Mouse (Mus musculus) megakaryocyte progenitor cell, adult 5-6 weeks (primary cell): ENCODE measurements around the gene Celsr2. TPM values are rescaled to one million over a fixed set of nuclear protein-coding genes. Genes with fewer than 3 reads are reported as not detected.

Experiments used
- ATAC-seq: replicated peaks from 2 replicates; pipeline ENCODE4 v1.8.0; 2016; ENCODE audit warnings: mild to moderate bottlenecking, moderate TSS enrichment, inconsistent platforms; ENCODE audit not compliant: poor library complexity
- total RNA-seq, 2 experiments: library from RNA; stranded (forward) in 1 of 2; stranded (reverse) in 1 of 2; fragments of 157-497, 149-512 nt in 1 of 2; fragments of 200-1000 nt in 1 of 2; gene quantifications; 2 replicates each; pipeline versions ENCODE4 v1.2.3 to v1.2.4; 2015 to 2017

Gene Celsr2
- total RNA-seq, 2 experiments from 2014 or later = 0.42 to 1.1 TPM

DNA sequence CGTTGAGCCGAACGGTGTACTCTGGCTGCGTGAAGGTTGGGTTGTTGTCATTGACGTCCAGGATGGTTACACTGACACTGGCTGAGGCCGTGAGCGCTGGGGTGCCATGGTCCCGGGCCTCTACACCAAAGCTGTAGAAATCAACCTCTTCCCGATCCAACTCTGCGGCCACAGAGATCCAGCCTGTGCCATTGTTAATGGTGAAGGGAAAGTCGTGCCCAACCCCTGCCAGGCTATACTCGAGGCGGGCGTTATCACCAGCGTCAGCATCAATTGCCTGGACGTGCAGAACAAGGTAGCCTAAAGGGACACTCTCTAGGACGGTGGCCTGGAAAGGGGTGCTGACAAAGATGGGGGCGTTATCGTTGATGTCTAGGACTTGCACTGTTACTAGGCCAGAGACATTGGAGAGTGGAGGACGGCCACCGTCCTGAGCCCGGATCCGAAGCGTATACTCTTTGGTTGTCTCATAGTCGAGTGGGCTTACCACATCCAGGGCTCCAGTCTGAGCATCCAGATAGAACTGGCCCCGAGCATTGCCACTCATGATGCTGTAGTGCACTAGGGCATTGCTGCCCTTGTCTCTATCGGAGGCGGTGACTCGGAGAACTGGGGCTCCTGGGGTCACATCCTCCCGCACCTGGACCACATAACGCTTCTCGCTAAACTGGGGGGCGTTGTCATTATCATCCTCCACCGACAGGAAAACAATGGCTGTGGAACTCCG, 1.6 kb downstream of the Celsr2 start:
- no peak for ATAC-seq

DNA sequence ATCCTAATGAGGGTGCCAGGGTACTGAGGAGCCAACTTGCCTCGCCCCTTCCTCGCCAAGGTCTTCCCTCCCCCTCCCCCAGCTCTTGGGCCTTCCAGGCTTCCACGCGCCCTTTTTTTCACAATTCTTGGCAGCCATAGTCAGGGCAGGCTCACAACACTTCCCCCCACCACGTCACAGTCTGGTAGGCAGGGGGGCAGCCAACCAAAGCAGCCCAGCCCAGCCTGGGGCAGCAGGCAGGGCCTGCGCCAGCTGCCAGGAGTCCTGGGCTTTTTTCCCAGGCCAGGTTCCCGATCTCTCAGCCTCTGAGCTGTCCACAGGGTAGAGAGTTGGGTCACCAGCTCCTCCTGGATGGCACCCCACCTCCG, 3.6 kb downstream of the Celsr2 start:
- ATAC-seq = no peak

DNA sequence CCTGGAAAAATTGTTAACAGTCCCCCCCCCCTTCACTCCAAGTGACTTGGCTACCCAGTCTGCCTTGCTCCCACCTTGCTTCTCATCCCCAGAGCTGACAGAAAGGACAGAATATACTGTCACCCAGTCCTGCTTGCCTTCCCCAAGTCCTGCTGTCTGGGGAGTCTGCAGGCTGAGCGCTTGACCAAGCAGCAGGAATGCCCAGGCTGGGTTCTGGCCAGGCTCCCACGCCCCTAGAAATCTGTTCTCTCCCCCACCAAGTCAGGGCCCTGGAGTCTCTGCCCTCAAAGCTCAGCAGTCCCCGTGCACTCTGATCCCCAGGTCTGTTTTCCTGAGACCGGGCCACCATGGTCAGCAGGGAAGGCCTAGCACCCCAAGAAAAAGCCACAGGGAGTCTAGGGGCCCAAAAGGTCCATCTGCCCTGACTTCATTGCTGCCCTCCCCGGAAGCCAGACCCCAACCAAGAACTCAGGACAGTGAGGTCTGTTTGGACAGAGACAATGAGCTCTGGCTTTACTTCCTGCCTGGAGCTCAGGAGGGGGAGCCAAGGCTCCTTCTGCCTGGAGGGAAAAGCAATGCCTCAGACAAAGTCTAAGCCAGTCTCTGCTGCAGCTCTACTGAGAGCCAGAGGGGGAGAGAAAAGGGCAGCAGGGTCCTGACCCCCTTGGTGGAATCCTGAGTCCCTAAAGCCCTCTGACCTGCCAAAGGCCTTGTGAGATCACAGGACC, 4.2 kb downstream of the Celsr2 start:
- ATAC-seq = no peak

DNA sequence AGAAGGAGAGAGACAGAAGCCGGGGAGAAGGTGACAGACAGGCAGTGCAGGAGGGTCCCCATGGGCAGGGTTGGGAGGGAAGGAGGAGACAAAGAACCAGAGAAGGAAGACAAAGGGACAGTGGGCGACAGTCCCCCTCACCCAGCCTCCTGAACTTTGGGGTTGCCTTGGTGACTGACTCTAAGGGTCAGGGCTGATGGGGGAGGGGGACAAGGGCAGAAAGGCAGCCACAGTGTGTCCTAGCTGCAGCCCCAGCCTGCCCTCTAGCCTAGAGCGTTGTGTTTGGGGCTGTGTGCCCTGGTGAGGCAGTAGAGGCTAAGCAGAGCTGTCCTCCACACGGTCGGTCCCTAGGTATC, 5.0 kb downstream of the Celsr2 start:
- ATAC-seq = no peak

DNA sequence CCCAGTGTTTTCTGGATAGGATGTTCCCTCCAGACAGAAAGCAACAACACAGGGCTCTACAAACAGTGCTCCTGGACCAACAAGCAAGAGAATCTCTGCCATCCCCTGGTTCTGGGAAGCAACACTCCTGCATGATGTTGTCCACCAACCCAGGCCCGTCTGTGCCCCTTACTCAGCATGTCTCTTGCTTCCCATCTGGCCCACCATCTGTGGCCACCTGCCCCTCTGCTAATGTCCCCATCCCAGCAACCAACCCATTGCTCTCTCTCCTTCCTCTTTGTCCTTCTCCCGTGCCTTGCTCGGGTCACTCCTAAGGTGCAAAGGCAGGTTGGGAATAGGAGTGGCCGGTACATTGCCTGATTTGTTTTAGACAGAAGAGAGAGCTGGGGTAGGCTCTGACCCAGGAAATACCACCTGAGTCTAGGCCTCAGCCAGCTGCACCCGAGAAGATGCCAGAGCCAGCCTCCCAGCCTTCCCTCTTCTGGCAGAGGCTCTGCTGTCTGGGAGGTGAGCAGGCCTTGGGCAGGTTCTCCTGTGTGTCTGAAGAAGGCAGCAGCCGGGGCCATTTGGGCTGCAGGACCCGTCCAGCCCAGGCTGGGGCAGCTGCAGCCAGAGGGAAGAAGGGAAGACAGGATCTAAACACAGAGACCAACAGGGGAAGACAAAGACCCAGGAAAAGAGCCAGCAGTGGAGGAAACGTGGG, 5.5 kb downstream of the Celsr2 start:
- ATAC-seq = no peak

DNA sequence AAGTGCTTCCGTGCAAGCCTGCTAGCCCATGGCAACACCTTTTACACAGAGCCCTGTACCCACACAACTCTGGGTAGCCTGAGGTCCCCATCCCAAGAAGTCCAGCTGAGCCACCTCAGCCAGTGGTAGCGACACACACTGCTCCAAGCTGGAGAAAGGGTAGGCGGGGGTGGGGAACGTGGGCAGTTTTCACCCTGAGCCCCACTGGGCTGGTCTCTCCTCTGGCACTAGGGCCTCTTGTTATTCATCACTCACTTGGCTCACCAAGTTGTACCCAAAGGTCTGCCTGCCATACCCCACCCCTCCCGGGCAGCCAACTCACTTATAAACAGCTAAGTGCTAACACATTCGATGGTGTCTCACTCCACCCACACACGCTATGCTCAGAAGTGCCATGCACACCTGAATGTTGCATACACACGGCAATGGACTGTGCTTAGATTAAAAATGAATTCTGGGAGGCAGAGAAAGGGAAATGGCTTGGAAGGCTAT, 6.8 kb downstream of the Celsr2 start:
- ATAC-seq = no peak

DNA sequence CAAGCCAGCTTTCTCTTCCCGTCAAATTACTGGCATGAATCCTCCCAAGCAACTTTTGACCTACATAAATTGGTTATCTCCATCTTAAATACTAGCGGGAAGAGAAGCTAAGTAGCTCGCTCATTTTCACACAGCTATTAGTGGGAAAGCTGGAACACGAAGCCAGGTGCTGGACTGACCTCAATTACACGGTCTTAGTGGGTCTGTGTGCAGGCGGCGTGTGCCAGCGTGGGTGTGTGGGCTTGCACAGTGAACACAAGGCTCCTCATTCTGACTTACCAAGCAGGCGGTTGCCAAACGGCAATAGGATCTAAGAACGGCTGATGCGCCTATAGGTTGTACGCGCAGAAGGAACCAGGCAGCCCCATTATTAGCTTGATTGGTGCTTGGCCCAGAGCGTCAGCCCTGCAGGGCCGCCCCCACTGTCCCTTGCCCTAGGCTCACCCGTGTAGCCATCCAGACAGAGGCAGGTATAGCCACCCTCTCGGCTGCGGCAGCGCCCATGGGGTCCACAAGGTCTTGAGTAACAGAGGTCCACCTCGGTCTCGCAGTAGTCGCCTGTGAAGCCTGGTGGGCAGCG, 9.0 kb downstream of the Celsr2 start:
- no peak for ATAC-seq

DNA sequence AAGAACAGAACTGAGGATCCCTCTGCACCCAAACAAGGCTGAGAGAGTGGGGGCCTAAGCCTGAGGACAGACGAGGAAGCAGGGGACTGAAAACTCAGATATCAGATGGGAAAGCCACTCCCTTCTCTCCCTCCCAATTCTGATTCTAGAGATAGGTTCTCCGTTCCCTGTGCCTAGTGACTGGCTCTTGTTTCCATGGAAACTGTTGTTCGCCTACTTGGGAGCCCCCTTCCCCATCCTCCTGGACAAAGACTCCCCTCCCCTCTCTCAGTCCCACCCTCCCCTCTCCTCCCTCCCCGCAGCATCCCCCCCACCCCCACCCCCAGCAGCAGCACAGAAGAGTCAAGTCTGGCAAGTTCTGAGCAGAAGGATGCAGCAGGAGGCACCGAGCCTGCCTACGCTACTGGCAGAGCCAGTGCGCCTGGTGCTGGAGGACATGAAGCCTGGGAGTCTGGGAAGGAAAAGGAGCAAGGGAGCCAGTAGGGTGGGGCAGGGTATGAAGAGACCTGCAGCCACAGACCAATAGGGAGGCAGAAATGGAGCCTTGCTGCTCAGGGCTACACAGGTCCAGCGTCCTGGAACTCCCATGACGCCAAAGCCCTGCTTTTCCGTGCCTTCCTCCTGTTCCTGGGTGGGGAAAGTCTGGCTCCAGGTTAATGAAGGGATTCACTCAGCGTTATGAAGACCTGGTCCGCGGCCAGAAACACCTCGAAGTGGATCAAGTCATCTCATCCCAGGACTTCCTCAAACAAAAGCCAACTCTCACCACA, 9.6 kb downstream of the Celsr2 start:
- no peak for ATAC-seq

DNA sequence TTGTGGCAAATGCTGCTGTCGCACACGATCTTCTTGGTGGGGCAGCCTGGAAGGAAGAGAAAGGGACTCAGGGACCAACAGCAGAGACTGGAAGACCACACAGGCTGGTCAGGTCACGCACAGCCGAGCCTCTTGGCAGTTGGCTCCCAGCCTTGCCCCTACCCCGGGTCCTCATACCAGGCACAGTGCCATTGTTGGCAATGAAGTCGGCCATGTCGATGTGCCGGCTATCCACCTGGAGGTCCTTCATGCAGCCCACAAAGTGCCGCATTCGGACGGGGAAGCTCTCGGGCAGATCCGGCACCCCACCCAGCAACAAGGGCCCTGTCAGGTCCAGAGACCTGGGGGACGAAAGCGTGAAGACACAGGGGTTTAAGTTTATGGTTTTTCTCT, 12.8 kb downstream of the Celsr2 start:
- ATAC-seq = no peak

DNA sequence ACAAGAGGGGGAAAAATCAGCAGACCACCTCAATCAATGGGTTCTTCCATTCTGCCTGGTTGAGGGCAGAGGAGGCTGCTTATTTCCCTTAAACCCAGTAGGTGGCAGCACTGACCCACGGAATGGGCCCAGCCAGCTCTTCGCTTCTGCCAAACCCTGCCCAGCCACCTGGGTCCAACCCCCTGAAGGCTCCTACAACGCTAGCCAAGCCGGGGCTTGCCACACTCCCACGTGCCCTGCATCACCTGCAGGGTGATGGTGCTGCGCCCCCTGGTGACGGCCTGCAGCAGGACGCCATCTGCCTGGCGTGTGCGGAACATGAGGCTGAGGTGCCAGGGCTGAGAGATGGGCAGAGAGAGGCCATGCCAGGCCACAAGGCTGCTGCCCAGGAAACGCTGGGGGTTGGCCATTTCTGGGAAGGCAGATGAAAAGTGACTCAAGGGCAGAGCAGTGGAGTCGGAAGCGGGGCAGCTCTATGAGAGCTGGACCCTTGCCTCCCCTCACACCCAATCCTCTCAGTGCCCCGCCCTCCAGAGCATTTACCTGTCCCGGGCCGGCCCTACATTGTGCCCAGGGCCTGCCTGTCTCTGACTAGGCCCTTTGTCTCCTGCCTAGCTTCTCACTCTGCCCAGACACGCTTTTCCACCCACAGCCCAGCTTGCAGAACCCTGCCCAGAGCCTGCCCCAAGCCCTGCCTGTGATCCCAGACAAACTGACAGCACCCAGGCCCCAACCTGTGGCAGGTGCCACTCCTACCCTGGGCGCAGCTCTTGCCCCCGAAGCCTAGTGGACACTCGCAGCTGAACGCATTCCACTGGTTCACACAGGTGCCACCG, 13.4 kb downstream of the Celsr2 start:
- peak; percentile 99 for ATAC-seq

DNA sequence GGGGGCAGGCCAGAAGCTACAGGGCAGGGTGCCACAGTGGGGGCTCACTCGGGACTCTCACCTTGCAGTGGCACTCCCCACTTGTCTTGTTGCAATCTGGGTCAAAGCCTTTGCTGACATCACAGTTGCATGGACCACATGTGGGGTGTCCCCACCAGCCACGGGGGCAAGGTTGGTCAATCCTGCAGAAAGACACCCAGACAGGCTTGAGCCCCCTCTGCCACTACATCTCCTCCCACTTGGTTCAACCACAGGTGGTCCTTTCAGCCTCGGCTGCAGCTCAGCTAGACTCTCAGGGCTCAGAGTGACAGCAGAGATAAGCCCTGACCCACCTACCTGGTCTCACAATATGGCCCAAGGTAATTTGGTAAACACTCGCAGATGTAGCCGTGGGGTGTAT, 14.9 kb downstream of the Celsr2 start:
- ATAC-seq = no peak

DNA sequence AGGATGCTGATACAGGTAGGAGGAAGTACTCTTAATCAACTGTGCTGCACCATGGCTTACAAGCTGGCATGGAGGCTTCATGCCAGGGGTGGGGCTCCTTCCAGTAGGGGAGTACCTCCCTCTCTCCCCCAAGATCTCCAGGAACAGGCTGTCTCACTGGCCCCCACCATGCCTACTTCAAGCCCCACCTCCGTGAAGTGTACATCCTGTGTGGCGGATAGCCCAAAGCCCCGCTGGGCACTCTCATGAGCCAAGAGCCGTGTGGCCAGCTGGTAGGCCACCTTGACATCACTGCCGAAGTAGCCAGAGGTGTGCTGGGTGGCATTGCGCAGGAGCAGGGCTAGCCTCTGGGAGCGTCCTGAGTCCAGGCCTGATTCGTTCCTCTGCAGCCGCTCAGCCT, 17.1 kb downstream of the Celsr2 start:
- ATAC-seq = no peak

DNA sequence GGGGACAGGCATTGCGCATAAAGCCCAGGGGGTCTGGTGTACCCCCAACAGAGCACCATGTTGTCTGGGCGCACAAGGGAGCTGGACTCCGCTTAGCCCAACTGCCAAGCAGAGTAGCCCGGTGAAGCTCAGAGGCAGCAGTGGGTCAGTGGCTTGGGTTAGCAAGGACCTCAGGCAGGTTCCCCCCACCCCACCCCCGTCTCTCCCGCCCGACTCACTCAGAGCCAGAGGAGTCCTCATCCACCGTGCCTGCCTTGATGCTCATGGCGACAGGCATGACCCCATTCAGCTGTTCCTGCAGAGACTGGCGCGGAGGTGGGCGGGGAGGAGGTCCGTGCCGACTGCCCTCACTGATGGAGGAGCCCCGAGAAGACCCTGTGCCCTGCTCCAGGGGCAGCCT, 22.6 kb downstream of the Celsr2 start:
- ATAC-seq = no peak

DNA sequence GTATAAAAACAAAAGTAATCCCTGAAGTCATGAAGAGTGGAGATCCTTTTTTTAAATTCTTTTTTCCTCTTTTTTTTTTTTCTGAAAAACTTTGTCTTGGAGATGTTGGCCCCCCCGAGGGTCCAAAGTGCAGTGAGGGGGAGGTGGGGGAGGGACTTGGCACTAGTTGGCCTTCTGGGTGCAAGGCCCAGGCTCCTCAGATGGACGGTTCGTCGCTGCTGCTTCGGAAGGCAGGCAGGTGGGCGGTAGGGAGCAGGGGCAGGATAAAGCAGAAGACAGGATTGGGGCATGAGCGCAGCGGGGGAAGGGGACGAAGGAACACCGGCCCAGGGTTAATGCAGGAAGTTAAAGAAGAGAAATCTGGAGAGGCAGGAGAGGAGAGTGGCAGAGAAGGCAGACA, 23.1 kb downstream of the Celsr2 start:
- no peak for ATAC-seq

DNA sequence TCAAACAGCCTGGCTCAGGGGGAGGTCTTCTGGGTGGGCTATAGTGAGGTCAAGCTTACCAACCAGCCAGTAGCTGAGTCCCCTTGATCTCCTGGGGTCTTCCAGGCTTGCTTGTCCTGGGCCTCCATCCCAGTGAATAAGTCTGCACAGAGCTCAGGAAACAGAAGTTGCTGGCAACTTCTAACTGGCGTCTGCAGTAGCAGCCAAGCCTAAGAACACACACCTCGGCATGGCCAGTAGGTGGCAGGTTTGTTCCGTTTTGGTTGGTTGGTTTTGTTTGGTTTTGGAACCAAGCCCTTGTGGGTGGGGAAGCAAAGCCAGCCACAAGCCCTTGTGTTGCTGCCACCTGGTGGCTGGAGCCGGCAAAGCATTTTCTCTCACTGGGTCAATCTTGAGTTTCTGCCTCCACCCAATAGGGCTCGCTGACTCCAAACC, 26.2 kb downstream of the Celsr2 start:
- peak; percentile 99 for ATAC-seq

DNA sequence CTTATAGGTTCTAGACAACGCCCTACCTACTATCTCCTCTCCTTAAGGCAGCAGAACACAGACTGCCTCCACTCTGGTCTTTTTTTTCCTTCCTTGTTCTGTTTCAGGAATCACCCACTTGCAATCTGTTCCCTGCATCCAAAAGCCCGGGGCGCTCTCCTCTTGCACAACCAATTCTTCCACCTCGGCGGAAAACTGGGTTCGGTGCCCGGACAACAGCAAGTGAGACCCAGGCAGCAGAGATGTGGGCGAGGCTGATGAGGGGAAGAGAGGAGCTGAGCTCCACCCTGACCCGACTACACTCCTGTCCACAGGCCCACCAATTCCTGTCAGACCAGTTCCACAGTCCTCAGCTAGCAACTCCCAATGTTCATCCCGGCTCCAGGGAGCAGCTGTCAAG, 29.2 kb downstream of the Celsr2 start:
- ATAC-seq = no peak

DNA sequence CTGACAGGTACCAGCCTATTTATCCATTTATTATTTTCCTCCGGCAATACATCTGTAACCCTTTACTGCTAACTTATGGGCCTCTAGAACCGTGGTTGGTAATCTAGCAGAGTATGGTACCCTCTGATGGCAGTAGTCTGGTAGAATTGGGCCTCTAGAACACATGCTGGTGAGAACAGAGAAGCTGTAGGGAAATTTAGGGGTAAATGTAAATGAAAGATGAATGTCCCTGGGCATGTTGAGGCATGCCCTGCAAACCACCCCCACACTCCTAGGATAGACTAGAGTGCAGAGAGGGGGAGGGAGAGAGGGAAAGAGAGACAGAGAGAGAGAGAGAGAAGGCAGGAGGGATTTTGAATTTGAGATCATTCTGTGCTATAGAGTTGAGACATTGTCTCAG, 30.9 kb downstream of the Celsr2 start:
- no peak for ATAC-seq

DNA sequence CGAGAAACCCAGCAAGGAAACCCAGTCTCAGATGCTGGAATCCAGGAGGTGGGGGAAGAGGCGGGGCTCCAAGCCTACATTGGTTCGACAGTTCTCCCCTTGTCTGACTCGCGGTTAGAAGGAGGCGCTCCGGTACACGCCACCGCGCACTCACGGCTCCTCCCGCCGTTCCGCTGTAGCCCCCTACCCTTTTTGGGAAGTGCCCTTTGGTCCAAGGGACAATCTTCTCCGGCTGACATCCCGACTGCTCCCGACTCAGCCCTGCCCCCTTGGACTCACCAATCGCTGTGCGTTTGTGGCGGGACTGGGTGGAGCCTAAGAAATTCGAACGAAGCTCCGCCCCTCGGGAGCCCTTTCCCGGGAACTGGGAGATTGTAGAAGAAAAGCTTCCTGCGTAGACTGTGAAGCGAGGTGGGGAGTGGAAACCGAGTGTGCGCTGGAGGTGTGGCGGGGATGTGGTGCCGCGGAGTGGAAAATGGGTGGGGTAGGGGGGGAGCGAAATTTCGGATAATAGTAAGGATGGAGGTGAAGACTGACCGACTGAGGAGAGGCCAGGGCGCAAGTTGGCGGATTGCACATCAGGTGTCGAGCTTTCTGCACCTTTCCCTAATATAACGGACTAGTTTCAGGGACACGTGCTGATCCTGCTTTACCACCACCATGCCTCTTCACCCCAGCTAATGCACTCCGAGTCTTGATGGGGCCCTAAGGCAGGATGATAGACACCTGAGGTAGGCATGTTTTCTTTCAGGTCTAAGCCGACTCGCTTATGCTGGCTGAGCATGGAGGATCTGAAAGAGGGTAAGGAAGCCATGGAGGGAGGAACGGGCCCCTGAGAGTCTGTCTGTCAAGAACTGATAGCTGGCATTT, 31.6 kb downstream of the Celsr2 start, which contains the start of gene Psrc1:
Gene Psrc1, plus strand, starts transcription at position 355 of the 870 bp plus-strand sequence.
- ATAC-seq = peak; percentile 73
